Mouse (Mus musculus) forebrain, embryonic 16.5 days (tissue): Measurements from ENCODE around the gene Megf11. TPM values are rescaled to one million over a fixed set of nuclear protein-coding genes. Genes with fewer than 3 reads are reported as not detected.

Source experiments
- ATAC-seq: fragments of 200-750 bp; cut with Nextera tagmentation; 2 replicates; pipeline ENCODE4 v1.8.0; 2017; ENCODE audit warnings: mild to moderate bottlenecking, moderate library complexity
- H3K27ac ChIP-seq: fragments of 300-500 bp; sonication (generic); 2 replicates; pipeline ENCODE4 v1.5.1; 2014; ENCODE audit warnings: low read length, control low read depth
- H3K27me3 ChIP-seq: fragments of 300-500 bp; sonication (generic); replicated peaks from 2 replicates; pipeline ENCODE4 v1.6.1; 2014; ENCODE audit warnings: low read length; ENCODE audit not compliant: control insufficient read depth, insufficient read depth
- H3K36me3 ChIP-seq: fragments of 300-500 bp; sonication (generic); 2 replicates; pipeline ENCODE4 v1.6.1; 2014; ENCODE audit not compliant: control insufficient read depth, insufficient read depth
- H3K4me1 ChIP-seq: fragments of 300-500 bp; sonication (generic); replicated peaks from 2 replicates; pipeline ENCODE4 v1.6.1; 2014; ENCODE audit warnings: low read length; ENCODE audit not compliant: control insufficient read depth, insufficient read depth
- H3K4me2 ChIP-seq: fragments of 300-500 bp; sonication (generic); 2 replicates; pipeline ENCODE4 v1.6.1; 2014; ENCODE audit warnings: mild to moderate bottlenecking, low read length, control low read depth
- H3K4me3 ChIP-seq: fragments of 300-500 bp; sonication (generic); replicated peaks from 2 replicates; pipeline ENCODE4 v1.5.1; 2014; ENCODE audit warnings: mild to moderate bottlenecking, low read length, control low read depth
- H3K9ac ChIP-seq: fragments of 300-500 bp; sonication (generic); replicated peaks from 2 replicates; pipeline ENCODE4 v1.6.1; 2014; ENCODE audit warnings: low read depth, low read length, control low read depth
- H3K9me3 ChIP-seq: fragments of 300-500 bp; sonication (generic); 2 replicates; pipeline ENCODE4 v1.6.1; 2016; ENCODE audit warnings: low read length; ENCODE audit not compliant: control insufficient read depth
- WGBS: fragments of 180-500 bp; shearing (Covaris S2); extraction: QIAGEN DNeasy Blood & Tissue Kit; methylation state at CpG from one replicate; pipeline ENCODE4 v1.1.7; 2014; 5-methylcytosine and 5-hydroxymethylcytosine counted together
- polyA plus RNA-seq: library from polyadenylated mRNA; unstranded; fragments of >200 nt; fragmentation: Nextera tagmentation; extraction: Ambion mirVana; gene quantifications from 2 replicates; pipeline ENCODE4 v1.2.1, GENCODE M21; 2015

The Megf11 gene
- polyA plus RNA-seq, 1 experiment from 2014 or later, result 10.1 TPM

- no peaks in the 10 kb centered on the region for H3K27me3 ChIP-seq
- 23% methylated on average over 7 of the region's 7 CpGs for WGBS
- peak overlapping the region; percentile 12; the same call in 1 of the 2 replicates for H3K9ac ChIP-seq
- H3K4me2 ChIP-seq, result 0 out of 2 replicates have a peak overlapping the region, but pooled peaks have one; percentile 5
- H3K4me3 ChIP-seq, result no peak overlapping the region
- peak; percentile 74 for ATAC-seq
- 0 out of 2 replicates have a peak overlapping the region, but pooled peaks have one; percentile 4 for H3K27ac ChIP-seq
- no peaks in the 10 kb centered on the region for H3K36me3 ChIP-seq
- H3K9me3 ChIP-seq, result no peaks in the 10 kb centered on the region
- H3K4me1 ChIP-seq, result peaks cover 14% of the 10 kb centered on the region
Observed at GRCm38 (mm10) chr9:64555620-64556019, 170.2 kb downstream of the Megf11 start.

- WGBS, result 88% methylated on average over 11 of the region's 11 CpGs
- no peak overlapping the region for H3K4me3 ChIP-seq
Observed at GRCm38 (mm10) chr9:64557110-64557745, 171.8 kb downstream of the Megf11 start.

GRCm38 (mm10) chr9:64557846-64558530, 172.6 kb downstream of the Megf11 start:
- WGBS, result 90% methylated on average over 7 of the region's 7 CpGs
- no peak overlapping the region for H3K27ac ChIP-seq
- no peak for ATAC-seq

More at GRCm38 (mm10) chr9:64557110-64557745, 171.8 kb downstream of the Megf11 start:
- H3K9me3 ChIP-seq, result no peaks in the 10 kb centered on the region
- no peak overlapping the region for H3K27ac ChIP-seq
- H3K27me3 ChIP-seq, result no peaks in the 10 kb centered on the region
- ATAC-seq, result no peak
- no peak overlapping the region for H3K9ac ChIP-seq
- peaks cover 11% of the 10 kb centered on the region for H3K4me1 ChIP-seq
- H3K36me3 ChIP-seq, result no peaks in the 10 kb centered on the region
- no peak overlapping the region for H3K4me2 ChIP-seq

GRCm38 (mm10) chr9:64564315-64564767, 178.9 kb downstream of the Megf11 start:
- no peak overlapping the region for H3K27ac ChIP-seq
- no peaks in the 10 kb centered on the region for H3K27me3 ChIP-seq
- 85% methylated on average over 5 of the region's 5 CpGs for WGBS
- H3K9me3 ChIP-seq, result 0 out of 2 replicates have a peak, but pooled peaks cover 6% of the 10 kb centered on the region
- no peak overlapping the region for H3K4me3 ChIP-seq
- no peaks in the 10 kb centered on the region for H3K36me3 ChIP-seq
- no peaks in the 10 kb centered on the region for H3K4me1 ChIP-seq
- H3K4me2 ChIP-seq, result no peak overlapping the region
- ATAC-seq, result no peak
- no peak overlapping the region for H3K9ac ChIP-seq

More at GRCm38 (mm10) chr9:64557846-64558530, 172.6 kb downstream of the Megf11 start:
- Histone ChIP-seq H3K36me3 (no peaks in the 10 kb centered on the region), H3K27me3 (no peaks in the 10 kb centered on the region), H3K4me3 (no peak overlapping the region), H3K9me3 (0 out of 2 replicates have a peak, but pooled peaks cover 1% of the 10 kb centered on the region), H3K4me2 (no peak overlapping the region), H3K9ac (no peak overlapping the region), H3K4me1 (peaks cover 11% of the 10 kb centered on the region)

- ATAC-seq, result no peak
- no peaks in the 10 kb centered on the region for H3K36me3 ChIP-seq
- H3K4me2 ChIP-seq, result no peak overlapping the region
- no peak overlapping the region for H3K9ac ChIP-seq
- H3K9me3 ChIP-seq, result 0 out of 2 replicates have a peak, but pooled peaks cover 6% of the 10 kb centered on the region
- no peaks in the 10 kb centered on the region for H3K4me1 ChIP-seq
- no peak overlapping the region for H3K4me3 ChIP-seq
- H3K27me3 ChIP-seq, result no peaks in the 10 kb centered on the region
- no peak overlapping the region for H3K27ac ChIP-seq
Observed at GRCm38 (mm10) chr9:64565915-64566314, 180.5 kb downstream of the Megf11 start.

- H3K4me1 ChIP-seq, result no peaks in the 10 kb centered on the region
- no peak overlapping the region for H3K4me3 ChIP-seq
- H3K4me2 ChIP-seq, result no peak overlapping the region
- H3K9me3 ChIP-seq, result 0 out of 2 replicates have a peak, but pooled peaks cover 6% of the 10 kb centered on the region
- WGBS, result 70% methylated on average over 2 of the region's 2 CpGs
- ATAC-seq, result no peak
- H3K9ac ChIP-seq, result no peak overlapping the region
- H3K27me3 ChIP-seq, result no peaks in the 10 kb centered on the region
- no peaks in the 10 kb centered on the region for H3K36me3 ChIP-seq
- H3K27ac ChIP-seq, result no peak overlapping the region
Observed at GRCm38 (mm10) chr9:64566376-64566775, 180.9 kb downstream of the Megf11 start.

GRCm38 (mm10) chr9:64567482-64567881, 182.1 kb downstream of the Megf11 start:
- H3K9me3 ChIP-seq, result 0 out of 2 replicates have a peak, but pooled peaks cover 6% of the 10 kb centered on the region
- no peaks in the 10 kb centered on the region for H3K27me3 ChIP-seq
- no peak for ATAC-seq
- H3K4me3 ChIP-seq, result no peak overlapping the region
- no peak overlapping the region for H3K9ac ChIP-seq
- no peaks in the 10 kb centered on the region for H3K36me3 ChIP-seq
- no peak overlapping the region for H3K27ac ChIP-seq
- no peaks in the 10 kb centered on the region for H3K4me1 ChIP-seq
- H3K4me2 ChIP-seq, result no peak overlapping the region
- 71% methylated on average over 5 of the region's 5 CpGs for WGBS

GRCm38 (mm10) chr9:64568467-64569260, 183.2 kb downstream of the Megf11 start:
- Histone ChIP-seq H3K4me3 (no peak overlapping the region), H3K4me1 (0 out of 2 replicates have a peak, but pooled peaks cover 3% of the 10 kb centered on the region), H3K9me3 (no peaks in the 10 kb centered on the region), H3K27me3 (no peaks in the 10 kb centered on the region), H3K4me2 (no peak overlapping the region), H3K36me3 (no peaks in the 10 kb centered on the region), H3K9ac (no peak overlapping the region), H3K27ac (no peak overlapping the region)
- ATAC-seq, result no peak
- WGBS, result 59% methylated on average over 8 of the region's 8 CpGs

- no peaks in the 10 kb centered on the region for H3K36me3 ChIP-seq
- 66% methylated on average over 4 of the region's 4 CpGs for WGBS
- H3K9ac ChIP-seq, result no peak overlapping the region
- no peaks in the 10 kb centered on the region for H3K9me3 ChIP-seq
- H3K4me3 ChIP-seq, result no peak overlapping the region
- H3K4me2 ChIP-seq, result no peak overlapping the region
- 0 out of 2 replicates have a peak, but pooled peaks cover 3% of the 10 kb centered on the region for H3K4me1 ChIP-seq
- no peak overlapping the region for H3K27ac ChIP-seq
- no peaks in the 10 kb centered on the region for H3K27me3 ChIP-seq
- ATAC-seq, result no peak
Observed at GRCm38 (mm10) chr9:64570448-64570847, 185.0 kb downstream of the Megf11 start.
